Mouse (Mus musculus) heart, postnatal 10 days (tissue): Measurements from ENCODE around the gene Dnajc2. TPM values are rescaled to one million over a fixed set of nuclear protein-coding genes. Genes with fewer than 3 reads are reported as not detected.

Source experiments
- DNase-seq, 2 experiments: peaks; one replicate each; pipeline ENCODE4 v3.0.0; 2021
- intact Hi-C: fragments of 180-260 bp; cut with DNase I; formaldehyde crosslinking; loops from one replicate; pipeline ENCODE4 v1.15.1; 2025
- total RNA-seq, 2 experiments: library from RNA; stranded (reverse); gene quantifications; 2 replicates each; pipeline ENCODE4 v1.2.3; 2021

The Dnajc2 gene
- 10 to 100 TPM; 18.2 to 20.8 TPM for total RNA-seq

DNA sequence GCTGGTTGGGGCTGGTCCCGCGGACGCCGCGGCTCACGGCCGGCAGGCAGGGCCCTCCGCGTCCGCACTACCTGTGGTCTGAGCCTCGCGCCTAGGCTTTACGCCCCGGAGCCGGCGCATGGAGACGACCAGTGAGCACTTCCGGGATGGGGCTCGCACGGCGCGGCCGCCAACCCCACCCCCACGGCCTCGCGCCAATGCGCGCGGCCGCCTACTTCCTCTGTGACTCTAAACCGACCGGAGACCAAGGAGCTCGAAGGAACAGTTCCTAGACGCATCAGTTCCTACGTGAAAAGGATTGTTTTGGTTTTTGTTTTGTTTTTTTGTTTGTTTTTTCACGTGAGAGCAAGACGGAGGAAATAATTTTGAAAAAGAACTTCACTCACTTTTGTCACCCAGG, at the start of gene Dnajc2, which contains the start of gene Psmc2:
Gene Dnajc2 (minus strand): TSS at position 199 of the 400 bp plus-strand sequence.
Gene Psmc2 (plus strand): TSS at position 231 of the 400 bp plus-strand sequence.
- intact Hi-C loops = loop anchor here (2.0 to 10.0 kb wide), 2 partner anchors 48 to 730 kb away; partner anchors contain the start of gene Pmpcb
- peak; percentile 91 to 94 for DNase-seq

DNA sequence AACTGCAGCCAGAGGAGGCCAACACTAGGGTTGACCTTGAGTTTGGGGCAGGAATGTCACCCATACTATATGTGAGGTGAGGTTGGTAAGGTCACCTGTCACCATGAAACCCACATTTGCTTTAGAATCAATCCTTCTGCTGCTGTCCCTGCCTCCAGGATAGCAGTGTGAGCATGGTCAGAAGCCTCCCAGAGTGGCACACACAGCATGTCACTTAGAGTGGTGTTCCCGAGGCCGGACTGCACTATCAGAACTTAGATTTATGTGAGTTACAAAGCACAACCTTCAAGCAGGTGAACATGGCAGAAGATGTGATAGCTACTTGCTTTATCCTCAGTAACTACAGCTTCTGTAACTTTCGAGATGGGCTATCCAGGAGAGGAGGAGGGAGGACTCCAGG, 46.7 kb upstream of the Dnajc2 start:
- no peak for DNase-seq
- intact Hi-C loops = no loop called here

- intact Hi-C loops = no loop called here
- no peak for DNase-seq
Measured at GRCm38 (mm10) chr5:21828855-21829254, 43.8 kb upstream of the Dnajc2 start.

DNA sequence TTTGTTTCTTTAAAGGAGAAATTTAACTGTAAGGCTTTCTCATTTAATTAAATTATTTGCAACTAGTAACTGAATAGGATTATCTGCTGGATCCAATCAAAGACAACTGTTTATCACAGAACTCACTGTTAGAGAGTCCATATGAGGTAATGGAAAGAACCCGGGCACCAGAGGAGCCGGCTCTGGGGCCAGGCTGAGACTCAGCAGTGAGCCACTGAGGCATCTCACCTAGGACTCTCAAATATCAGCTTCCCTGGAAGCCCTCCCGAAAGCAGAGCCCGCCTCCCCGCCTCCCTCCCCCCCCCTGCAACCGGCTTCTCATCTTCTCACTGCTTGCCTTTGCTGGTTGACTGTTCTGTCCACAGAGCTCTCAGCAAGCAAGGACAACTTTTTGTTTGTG, 42.6 kb upstream of the Dnajc2 start:
- no peak for DNase-seq
- intact Hi-C loops = no loop called here

DNA sequence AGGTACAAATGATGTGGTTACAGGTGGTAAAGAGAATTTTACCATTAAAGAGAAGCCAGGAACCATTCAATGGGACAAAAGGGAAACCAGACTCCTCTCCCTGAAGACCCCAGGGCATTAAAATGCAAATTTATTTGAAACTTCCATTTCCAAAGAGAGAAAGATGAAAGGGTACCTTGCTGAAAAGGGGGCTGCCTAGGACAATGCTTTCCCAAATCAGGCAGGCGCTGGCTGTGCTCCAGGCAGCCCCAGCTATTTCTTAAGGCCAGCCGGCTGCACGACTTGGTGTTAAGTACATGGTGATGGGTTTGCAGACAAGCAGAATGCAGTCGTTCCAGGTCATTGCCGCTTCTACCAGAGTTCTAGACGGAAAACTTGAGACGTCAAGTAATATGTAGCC, 41.3 kb upstream of the Dnajc2 start:
- intact Hi-C loops = no loop called here
- DNase-seq = no peak

- intact Hi-C loops = no loop called here
- DNase-seq = peak; percentile 20 to 45
Measured at GRCm38 (mm10) chr5:21813994-21814393, 28.9 kb upstream of the Dnajc2 start.

DNA sequence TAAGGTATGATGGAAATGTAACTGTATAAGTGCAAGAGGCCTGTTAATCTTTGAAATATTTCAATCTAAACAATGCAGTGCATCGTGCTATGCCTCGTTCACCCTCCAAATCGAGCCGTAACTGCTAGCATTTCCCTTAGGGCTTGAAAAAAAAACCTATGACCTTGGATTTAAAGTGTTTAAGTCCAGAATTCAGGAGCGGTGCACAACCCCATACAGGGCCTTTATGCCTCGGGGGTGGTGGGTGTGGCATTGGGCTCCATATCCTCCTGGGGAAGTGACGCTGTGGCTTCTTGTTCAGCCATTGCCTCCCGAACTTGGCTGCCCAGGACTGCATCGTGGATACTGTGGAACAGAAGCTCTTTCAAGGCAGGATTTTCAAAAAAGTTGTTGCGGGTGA, 25.9 kb upstream of the Dnajc2 start:
- intact Hi-C loops = no loop called here
- DNase-seq = no peak

DNA sequence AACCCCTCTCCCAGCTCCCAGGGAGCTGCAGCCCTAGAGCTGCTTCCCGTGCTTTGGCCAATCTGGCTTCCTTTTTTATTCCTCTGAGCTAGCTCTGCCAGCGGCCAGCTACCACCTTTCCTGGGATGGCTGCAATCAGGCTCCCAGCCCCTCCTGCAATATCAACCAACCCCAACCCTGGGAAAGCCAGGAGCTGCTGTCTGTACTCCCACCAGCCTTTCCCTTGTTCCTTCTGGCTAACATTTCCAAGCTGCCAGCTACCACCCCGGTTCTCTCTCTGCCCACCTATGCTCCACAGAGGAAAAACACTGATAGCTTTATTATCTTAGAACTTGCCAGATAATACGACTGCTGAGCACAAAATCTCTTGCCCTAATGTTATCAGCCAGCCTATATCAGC, 19.8 kb upstream of the Dnajc2 start:
- DNase-seq = no peak
- intact Hi-C loops = no loop called here

DNA sequence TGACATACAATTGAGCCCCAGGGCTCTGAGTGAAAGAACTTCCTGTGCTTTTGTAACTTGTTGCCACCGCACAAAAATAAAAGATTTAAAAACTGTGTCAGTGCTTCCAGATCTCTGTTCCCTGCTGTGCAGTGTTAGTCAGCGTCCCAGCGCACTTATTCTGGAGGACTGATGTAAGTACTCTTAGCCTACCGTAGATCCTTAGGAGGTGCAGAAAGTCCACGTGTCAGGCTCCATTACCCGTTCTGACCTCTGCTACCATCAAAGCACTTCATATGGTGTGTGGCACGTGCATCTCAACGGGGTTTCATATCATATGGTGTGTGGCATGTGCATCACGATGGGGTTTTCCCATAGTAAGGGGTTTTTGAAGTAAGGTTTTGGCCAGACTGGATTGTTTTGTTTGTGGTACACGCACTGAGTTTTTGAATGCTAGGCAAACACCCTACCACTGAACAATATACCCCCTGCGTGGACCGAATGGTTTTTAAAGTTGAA, 18.7 kb upstream of the Dnajc2 start:
- no peak for DNase-seq
- intact Hi-C loops = no loop called here

- no peak for DNase-seq
- intact Hi-C loops = no loop called here
Measured at GRCm38 (mm10) chr5:21802907-21803306, 17.9 kb upstream of the Dnajc2 start.

- DNase-seq = no peak
- intact Hi-C loops = no loop called here
Measured at GRCm38 (mm10) chr5:21792166-21792565, 7.1 kb upstream of the Dnajc2 start.

GRCm38 (mm10) chr5:21789061-21789460, 4.0 kb upstream of the Dnajc2 start:
- intact Hi-C loops = loop anchor here (10.0 kb wide), 1 partner anchor 726 kb away; no protein-coding TSS in a partner anchor
- no peak for DNase-seq

- no peak for DNase-seq
- intact Hi-C loops = loop anchor here (10.0 kb wide), 1 partner anchor 727 kb away; no protein-coding TSS in a partner anchor
Measured at GRCm38 (mm10) chr5:21787186-21788105, 2.4 kb upstream of the Dnajc2 start.

DNA sequence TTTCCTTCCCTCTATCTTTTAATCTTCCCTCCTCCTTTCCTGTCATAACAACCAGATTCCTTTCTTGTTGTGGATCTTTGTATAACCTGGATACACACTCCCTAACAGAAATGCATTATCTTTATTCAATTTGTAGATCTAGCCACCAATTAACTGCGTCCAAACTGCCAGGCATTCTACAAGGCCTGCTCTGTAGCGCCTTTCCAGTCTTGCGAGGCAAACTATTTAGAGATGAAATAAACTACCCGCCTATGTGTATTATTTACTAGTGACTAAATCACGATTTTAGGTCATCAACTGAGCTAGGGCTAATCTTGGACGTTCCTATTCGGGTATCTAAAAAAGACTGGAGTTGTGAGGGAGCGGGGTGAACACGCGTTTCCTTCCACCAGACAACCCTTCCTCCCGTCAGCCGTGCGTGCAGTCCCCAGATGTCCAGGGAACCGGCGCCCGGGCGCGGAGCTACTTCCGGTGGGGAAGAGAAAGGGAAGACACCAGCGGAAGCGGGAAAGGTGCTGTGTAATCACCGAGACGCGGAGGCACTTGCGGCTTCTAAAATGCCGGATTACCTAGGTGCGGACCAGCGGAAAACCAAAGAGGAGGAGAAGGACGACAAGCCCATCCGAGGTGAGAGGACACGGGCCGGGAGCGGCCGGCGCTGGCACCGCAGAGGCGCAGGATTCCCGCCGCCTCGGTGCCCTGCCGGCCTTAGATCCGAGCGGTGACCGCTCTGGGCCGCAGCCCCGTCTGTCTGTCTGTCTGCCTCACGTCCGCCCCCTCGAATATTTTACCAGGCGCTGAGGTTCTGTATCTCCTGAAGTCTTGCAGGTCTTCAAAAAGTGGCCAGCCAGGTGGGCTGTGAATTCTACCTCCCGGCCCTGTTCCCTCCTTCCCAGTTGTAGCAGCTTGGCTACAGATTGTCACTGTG, 1.5 kb upstream of the Dnajc2 start:
- DNase-seq = peak; percentile 95 to 97
- intact Hi-C loops = loop anchor here (10.0 kb wide), 1 partner anchor 728 kb away; no protein-coding TSS in a partner anchor

- intact Hi-C loops = loop anchor here (2.0 to 10.0 kb wide), 2 partner anchors 49 to 729 kb away; partner anchors contain the start of gene Pmpcb
- peak in 1 of 2 experiments; percentile 5 for DNase-seq
Measured at GRCm38 (mm10) chr5:21785776-21786175, 725 bp upstream of the Dnajc2 start.

- DNase-seq = peak; percentile 13 to 23
- intact Hi-C loops = loop anchor here (2.0 to 10.0 kb wide), 2 partner anchors 48 to 730 kb away; partner anchors contain the start of gene Pmpcb
Measured at GRCm38 (mm10) chr5:21784161-21785052, 644 bp downstream of the Dnajc2 start.

GRCm38 (mm10) chr5:21776491-21776890, 8.6 kb downstream of the Dnajc2 start:
- intact Hi-C loops = no loop called here
- no peak for DNase-seq

DNA sequence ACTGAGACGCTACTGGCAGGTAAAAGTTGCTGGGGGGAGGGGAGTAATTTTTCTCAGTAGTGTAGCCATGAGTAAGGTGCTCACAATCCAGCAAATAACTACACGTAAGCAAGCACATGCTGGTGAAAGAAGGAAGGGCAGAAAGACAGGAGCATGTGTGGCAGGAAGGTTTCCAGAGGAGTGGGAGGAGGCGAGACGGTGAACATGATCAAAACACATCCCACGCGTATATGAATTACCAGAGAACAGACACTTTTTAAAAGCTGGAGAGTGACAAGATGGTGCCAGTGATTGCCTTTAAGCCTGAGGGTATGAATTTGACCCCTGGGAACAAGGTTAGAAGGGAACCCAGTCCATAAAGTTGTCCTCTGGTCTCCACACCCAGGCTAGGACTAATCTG, 15.2 kb downstream of the Dnajc2 start:
- DNase-seq = no peak
- intact Hi-C loops = no loop called here

- no peak for DNase-seq
- intact Hi-C loops = no loop called here
Measured at GRCm38 (mm10) chr5:21768506-21768905, 16.5 kb downstream of the Dnajc2 start.

DNA sequence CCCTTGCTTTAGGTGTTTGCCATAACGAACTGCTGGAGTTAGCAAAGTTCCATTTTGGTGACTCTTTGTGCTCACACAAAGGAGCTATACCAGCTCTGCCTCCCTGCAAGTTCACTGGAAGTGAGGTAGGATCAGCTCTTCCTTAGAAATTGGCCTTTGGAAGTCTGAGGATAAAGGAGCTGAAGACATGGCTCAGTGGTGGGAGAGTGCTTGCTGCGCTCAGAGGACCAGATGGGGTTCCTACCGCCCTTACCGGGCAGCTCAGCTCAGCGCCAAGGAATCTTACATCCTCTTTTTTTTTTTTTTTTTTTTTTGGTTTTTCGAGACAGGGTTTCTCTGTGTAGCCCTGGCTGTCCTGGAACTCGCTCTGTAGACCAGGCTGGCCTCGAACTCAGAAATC, 39.1 kb downstream of the Dnajc2 start:
- intact Hi-C loops = no loop called here
- no peak for DNase-seq
